Mouse (Mus musculus) cortical plate, adult 2 months (tissue): Measurements from ENCODE around the gene Hoga1.

ENCODE experiments used
- CTCF ChIP-seq: fragments of 200-500 bp; IDR thresholded peaks from 2 replicates; pipeline ENCODE4 v1.5.1; 2011; ENCODE audit warnings: mild to moderate bottlenecking, control low read depth, low read length; ENCODE audit not compliant: insufficient read depth; ENCODE audit errors: extremely low read depth
- POLR2A ChIP-seq: fragments of 200-500 bp; IDR thresholded peaks from 2 replicates; pipeline ENCODE4 v1.6.1; 2011; ENCODE audit warnings: mild to moderate bottlenecking, low read length, control low read depth; ENCODE audit not compliant: insufficient read depth; ENCODE audit errors: extremely low read depth

DNA sequence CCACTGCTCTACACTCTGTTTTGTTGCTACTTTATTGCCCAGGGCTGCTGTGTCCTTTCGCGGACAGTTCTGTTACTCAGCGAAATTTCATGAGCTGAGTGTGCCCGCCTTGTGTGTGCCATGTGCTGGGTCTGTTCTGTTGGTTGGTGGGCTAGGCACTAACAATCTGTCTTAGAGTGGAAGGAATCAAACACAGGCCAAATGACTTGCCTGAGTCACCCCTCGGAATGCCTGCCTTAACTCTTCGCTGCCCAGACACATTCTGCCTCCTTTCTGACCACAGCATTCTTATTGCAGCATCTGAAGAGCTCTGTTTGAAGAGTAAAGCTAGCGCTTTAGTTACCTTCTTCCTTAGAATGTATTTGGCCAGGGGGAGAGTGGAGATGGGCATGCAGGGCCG, 38.8 kb upstream of the Hoga1 start:
- TF ChIP-seq CTCF, result no peak
- TF ChIP-seq POLR2A, result no peak
